Mouse (Mus musculus) right cerebral cortex, adult 18-20 months (tissue): ENCODE results near the gene Gm17622.

Source experiments
- DNase-seq: peaks from one replicate; pipeline ENCODE4 v3.0.0; 2022; ENCODE audit warnings: mixed read lengths

The Gm17622 gene

GRCm38 (mm10) chr13:96490433-96490832 lies at the start of gene Gm17622:
Gene Gm17622 (plus strand): TSS chr13:96490733.
- DNase-seq, result no peak

DNA sequence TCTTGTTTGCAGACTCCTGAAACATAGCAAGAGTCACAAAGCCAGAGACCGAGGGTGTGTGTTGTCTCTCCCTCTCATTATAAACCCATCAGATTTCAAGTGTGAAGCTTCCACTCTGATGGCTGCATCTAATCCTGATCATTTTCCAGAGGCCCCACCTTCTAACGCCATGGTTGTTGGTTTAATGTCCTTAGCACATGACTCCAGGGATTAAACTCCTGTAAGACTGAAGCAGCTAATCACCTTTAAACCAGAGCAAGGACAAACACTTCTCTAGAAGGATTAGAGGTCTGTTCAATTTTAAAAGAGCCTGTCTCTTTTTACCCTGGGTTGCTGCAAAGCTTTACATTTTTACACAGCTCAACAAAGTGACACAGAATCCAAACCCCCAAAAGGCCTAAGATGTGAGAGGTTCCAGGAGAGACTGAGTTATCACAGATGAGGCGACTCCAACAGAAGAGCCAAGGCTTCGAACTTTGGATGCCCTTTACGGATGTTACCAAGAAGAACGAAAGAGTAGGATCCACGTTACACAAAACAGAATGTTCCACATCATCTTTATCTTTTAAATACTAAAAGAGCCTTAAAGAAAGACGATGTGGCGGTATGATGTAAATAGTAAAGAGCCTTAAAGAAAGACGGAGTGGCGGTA lies 40.2 kb upstream of the Gm17622 start:
- DNase-seq, result no peak

DNA sequence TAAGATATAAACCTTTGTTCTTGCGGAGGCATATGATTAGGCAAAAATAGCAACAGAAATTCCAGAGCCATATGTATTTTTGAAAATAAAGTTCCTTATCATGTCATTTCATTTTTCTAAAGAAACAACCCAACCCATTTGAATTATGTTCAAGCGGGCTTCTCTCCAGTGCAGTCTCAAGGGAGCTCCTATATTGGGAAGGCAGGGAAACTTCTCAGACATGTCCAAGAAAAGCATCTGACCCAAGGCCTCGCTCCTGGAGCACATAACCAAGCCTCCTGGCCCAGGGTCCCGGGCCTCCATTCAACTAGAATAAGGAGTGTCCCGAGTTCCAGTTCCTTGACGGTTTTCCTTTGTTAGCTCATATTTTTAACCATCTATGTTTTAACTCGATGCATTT lies 39.7 kb upstream of the Gm17622 start:
- DNase-seq, result no peak

GRCm38 (mm10) chr13:96451386-96452140 lies 39.0 kb upstream of the Gm17622 start:
- no peak for DNase-seq

DNA sequence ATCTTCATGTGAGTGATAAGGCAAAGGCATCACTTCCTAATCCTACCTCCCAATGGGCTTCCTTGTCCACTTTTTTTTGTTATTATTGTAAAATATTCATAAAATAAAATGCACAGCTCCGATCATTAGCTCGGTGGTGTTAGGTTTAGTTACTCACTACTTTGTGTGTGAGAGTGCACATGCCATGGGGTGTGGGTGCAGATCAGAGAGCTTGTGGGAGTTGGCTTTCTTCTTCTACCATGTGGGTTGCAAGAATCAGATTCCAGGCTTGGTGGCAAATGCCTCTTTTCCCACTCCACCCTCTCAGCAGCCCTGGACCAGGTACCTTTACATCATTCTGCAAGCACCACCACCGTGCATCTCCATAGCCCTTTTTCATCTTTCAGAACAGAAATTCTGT lies 37.9 kb upstream of the Gm17622 start:
- DNase-seq, result no peak

DNA sequence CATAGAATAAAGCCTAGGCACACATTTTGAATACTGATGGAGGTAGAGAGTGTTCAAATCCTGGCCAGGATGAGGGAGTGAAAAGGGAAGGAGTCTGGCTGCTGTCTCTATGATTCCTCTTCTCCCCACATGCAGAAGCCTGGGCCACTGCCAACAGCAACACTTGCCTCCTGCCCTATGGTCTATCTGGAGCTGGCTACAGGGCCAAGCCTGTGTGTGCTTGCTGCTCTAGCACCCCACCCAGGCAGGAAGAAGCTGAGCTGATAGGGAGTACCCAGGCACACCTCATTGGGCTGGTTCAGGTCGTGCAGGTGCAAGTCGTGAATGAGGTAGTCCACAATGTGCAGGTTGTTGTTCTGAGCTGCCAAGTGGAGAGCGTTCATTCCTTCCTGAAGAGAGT lies 36.2 kb upstream of the Gm17622 start:
- DNase-seq, result no peak

DNA sequence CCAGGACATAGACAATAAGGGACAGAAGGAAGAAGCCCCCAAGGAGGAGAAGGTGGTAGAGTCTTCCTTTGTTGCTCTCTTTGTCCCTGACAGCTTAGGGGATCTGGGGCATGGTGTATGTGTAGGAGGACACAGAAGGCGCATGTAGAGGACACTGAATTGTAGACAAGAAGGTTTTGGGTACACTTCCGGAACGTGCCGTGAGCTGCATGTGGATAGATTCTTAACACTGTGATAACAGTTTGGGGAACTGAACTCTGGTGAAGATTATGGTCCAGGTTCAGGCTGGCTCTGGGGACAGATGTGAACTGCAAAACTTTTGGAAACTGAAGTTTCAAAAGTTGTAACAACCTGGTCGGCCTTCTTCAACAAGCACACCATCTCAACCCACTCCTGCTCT lies 33.0 kb upstream of the Gm17622 start:
- DNase-seq, result no peak

GRCm38 (mm10) chr13:96458018-96458417 lies 32.5 kb upstream of the Gm17622 start:
- DNase-seq, result no peak

GRCm38 (mm10) chr13:96458606-96459005 lies 31.9 kb upstream of the Gm17622 start:
- no peak for DNase-seq

- no peak for DNase-seq
These were observed 27.9 kb upstream of the Gm17622 start for GRCm38 (mm10) chr13:96462644-96463043.

DNA sequence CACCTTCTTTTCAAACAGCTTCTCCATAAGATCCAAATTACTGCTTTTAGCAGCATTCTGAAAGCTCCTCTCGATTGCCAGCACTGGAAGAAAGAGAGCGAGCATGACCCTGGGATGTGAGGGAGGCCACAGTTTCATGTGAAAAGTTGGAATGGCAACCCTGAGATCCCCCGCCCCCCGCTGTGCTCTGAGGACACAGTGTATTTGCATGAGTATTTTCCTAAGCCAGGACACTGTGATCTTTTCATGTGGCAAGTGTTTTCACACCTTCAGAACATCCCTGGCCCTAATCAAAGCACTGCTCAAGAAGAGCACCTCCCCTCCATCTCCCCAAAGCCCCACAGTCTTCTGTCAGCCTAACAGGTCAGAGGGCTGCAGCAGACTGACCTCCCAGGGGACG lies 25.2 kb upstream of the Gm17622 start:
- no peak for DNase-seq

- no peak for DNase-seq
These were observed 21.9 kb upstream of the Gm17622 start for GRCm38 (mm10) chr13:96468678-96469077.

DNA sequence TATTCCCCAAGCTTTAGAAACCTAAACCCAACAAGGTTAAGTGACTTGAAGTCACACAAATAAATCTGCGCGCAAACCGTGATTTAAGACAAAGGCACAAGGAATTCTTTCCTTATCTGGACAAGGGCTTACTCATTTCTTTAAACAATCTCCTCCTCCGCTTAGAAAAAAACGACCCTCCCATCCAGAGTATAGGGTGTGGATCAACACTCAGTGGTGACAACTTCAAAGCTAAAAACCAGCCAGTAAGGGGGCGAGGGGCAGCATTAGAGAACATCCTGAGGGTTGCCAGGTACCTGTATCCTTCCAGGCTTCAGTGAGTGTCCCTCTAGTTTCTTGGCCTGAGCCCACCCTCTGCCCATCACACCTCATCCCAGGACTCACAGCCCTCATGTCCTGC lies 20.0 kb upstream of the Gm17622 start:
- no peak for DNase-seq

- no peak for DNase-seq
These were observed 19.6 kb upstream of the Gm17622 start, which contains the start of gene Ankdd1b for GRCm38 (mm10) chr13:96470957-96471356. Gene Ankdd1b (minus strand): TSS chr13:96471198.

DNA sequence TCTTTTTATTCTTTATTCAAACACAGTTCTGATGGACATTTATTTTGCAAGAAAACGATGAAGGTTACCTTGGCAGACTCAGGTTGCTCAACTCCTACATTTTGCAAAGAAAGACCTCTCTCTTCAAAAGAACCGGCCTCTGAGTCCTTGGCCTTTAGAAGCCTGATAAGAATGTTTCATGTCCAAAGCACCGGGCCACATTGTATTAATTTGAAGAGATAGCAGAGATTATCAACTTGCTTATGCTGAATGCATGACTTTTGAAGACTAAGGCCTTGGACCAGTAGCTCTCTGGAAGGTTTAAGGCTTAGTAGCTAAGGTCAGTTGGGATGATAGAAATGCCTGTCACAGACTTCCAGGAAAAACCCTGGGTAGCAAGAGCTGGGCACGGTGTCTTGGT lies 13.3 kb upstream of the Gm17622 start:
- DNase-seq, result no peak

GRCm38 (mm10) chr13:96478991-96479390 lies 11.5 kb upstream of the Gm17622 start:
- DNase-seq, result no peak

DNA sequence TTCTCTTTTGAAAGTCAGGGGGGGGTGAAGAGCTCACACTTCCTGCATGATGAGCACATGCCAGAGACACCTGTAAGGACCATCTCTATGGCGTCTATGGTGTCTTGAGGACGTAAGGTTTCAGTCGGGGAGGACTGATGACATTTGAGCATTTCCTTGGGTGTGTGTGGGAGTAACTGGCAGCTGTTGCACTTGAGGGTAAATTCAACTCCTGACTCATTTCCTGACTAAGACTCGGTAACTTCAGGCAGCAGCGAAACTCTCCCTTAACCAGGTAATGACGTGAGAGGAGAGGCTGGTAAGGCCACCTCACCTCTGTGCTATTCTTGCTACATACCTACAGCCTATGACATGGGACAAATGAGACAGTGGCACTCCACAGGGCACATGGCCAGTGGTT lies 3.3 kb upstream of the Gm17622 start:
- no peak for DNase-seq

DNA sequence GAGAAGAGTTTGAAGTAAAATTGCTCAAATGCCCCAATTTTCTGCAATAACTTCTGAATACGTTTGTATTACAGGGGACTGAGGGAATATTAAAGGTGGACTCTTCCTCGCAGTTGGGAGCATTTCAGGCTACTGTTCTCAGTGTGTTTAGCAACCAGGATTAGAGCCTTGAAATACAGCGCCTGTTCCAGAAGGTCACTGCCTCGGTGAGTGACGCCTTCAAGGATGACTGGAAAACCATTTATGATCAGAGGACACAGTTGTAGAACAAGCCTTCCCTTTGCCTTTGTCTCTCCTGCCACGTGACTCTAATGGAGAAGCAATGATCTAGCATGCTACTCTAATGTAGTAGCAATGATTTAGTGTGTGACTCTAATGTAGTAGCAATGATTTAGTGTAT lies 2.6 kb upstream of the Gm17622 start:
- no peak for DNase-seq

GRCm38 (mm10) chr13:96496630-96497029 lies 6.1 kb downstream of the Gm17622 start:
- DNase-seq, result no peak

DNA sequence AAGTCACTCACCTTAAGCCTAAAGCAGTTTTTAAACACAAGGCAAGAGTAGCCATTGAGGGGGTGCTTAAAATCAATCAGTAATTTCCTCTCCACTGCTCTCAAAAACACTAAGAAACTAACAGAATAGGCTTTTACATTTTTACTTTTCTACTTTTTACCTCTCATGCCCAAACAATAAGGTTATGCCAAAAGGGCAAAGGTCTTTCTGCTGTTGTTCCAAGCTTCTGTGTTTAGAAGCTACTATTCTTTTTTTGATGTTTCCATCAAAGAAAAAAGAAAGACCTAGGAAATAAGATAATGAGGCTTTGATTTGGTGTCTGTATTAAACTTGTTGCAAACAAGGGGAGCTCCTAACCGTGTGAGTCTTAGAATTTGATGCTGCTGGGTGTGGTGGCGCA lies 9.4 kb downstream of the Gm17622 start:
- DNase-seq, result no peak

GRCm38 (mm10) chr13:96505661-96506060 lies 15.1 kb downstream of the Gm17622 start:
- DNase-seq, result no peak

DNA sequence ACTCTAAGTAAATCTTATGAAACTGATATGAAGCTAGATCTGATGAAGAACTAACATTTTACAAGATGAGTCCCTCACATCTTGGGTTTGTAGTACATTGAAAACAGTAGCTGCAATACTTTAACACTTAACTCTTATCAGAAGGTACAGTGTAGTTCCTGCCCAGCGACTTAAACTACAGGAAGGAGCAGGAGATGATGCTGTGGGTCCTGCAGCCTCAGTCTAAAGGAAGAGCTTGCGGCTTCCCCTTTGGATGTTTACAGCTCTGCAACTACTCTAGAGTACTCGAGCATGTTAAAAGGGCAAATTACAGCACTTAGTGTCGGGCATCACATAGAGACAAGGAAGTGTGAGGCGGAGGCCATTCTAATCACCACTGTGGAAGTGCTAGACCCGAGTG lies 15.8 kb downstream of the Gm17622 start:
- no peak for DNase-seq

GRCm38 (mm10) chr13:96507541-96507940 lies 17.0 kb downstream of the Gm17622 start:
- no peak for DNase-seq

- peak; percentile 28 for DNase-seq
These were observed 20.1 kb downstream of the Gm17622 start for GRCm38 (mm10) chr13:96510635-96511034.

GRCm38 (mm10) chr13:96511262-96511661 lies 20.7 kb downstream of the Gm17622 start:
- no peak for DNase-seq
